Mouse (Mus musculus) testis, postnatal 10 days (tissue): Measurements from ENCODE around the gene Phactr1.
"Not testable (repeated sequence)": the region's sequence is repeated elsewhere in the genome, so short reads cannot be mapped to it uniquely, and the experiment has no call there.

Experiments used
- DNase-seq: peaks from one replicate; pipeline ENCODE4 v3.0.0; 2021; ENCODE audit warnings: low spot score

Phactr1 gene

GRCm38 (mm10) chr13:42927778-42928177, 247.4 kb downstream of the Phactr1 start:
- no peak for DNase-seq

GRCm38 (mm10) chr13:42929529-42930235, 249.3 kb downstream of the Phactr1 start:
- no peak for DNase-seq

DNA sequence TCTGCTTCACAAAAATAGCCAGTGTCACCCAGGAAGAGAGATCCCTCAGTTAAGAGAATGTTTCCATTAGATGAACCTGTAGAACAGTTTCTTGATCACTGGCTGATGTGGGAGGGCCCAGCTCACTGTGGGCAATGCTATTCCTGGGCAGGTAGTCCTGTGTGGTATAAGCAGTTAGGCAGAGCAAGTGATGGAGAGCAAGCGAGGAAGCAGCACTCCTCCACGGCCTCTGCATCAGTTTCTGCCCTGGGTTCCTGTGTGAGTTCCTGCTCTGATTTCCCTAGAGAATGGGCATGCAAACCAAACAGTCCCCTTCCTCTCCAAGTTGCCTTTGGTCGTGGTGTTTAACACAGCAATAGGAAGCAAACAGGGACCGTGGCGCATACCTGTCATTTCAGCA, 251.6 kb downstream of the Phactr1 start:
- no peak for DNase-seq

- DNase-seq, result no peak
These were observed 254.2 kb downstream of the Phactr1 start for GRCm38 (mm10) chr13:42934538-42935126.

DNA sequence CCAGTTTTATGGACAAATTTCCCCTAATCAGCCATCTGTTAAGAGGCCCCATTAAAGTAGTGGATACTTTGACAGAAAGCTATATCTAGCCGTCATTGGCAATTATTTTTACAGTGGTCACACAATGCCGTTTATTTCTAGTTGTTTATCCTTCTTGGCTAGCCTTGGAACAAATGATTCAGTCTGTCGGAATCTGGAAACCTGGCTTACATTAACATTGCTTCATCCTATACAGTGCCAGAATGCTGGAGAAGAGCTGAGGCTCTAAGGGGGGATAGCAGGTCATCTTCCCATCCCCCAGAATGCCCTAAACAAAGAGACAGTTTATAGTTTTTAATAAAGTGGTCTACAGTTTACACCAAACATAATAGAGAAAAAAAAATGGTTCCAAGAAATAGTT, 257.4 kb downstream of the Phactr1 start:
- DNase-seq, result no peak

DNA sequence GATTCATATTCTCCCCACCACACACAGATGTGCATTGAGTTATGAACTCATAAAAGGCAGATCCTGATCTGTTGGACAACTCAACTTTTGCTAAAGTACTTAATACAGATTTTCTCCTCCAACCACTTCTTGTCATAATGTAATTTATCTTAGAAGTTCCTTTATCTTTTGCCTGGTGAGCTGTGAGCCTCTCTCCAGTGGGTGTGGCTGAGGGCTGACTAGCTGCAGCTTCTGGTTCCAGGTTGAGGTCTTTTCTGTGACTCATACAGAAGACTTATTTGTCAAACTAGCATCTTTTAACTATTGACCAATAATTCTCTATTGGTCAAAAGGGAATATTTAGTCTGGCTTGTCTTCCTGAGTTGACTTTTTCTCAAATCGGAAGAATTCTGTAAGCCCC, 257.9 kb downstream of the Phactr1 start:
- no peak for DNase-seq

GRCm38 (mm10) chr13:42940271-42940670, 259.8 kb downstream of the Phactr1 start:
- DNase-seq, result no peak

DNA sequence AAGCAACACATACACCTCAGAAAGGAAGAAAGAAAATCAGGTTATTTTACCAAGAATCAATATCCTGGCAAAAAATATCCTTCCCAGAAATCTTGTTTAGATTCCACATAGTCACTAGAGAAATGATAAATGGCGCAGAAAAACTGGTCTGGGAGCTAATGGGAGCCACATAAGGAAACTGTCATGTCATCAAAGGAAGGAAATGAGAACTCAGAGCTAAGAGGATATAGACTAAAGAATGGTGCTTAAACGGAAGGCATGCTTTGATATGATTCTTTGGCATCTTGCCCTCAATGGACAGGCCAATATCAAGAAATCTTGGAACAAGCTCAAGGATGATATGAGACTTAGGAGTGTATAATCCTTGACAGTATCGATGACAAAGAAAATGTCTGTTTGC, 263.7 kb downstream of the Phactr1 start:
- DNase-seq, result no peak

DNA sequence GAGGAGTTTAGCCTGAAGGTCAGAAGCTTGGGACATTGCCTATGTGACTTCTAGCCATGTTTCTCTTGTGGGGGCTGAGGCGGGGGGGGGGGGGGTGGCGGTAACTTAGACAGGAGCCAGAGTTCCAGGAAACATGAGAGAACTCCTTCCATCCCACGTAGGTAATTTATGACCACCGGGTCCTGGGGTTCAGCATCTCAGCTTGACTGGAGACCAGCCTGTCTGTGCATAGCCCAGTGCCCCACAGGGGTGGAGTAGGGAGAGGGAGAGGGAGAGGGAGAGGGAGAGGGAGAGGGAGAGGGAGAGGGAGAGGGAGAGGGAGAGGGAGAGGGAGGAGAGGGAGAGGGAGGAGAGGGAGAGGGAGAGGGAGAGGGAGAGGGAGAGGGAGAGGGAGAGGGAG, 264.8 kb downstream of the Phactr1 start:
- DNase-seq, result not testable (repeated sequence)

GRCm38 (mm10) chr13:42948717-42949265, 268.4 kb downstream of the Phactr1 start:
- no peak for DNase-seq

DNA sequence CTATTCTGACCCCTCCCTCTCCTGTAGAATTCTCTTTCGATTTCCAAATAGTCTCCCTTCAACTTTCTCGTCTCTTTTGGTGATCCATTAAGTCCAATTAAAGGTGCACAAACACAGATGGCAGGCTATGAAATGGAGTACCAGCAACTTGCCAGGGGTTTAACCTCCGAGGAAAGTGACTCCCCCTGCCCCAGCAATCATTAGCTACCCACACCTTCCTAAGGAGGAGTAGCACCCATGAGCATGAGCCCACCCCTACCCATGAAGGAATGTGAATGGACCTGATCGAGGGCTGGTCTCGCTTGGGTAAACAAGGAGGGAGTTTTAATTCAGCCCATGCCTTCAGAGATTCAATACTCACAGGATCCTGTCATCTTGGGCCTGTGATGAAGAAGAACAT, 268.9 kb downstream of the Phactr1 start:
- DNase-seq, result no peak

- DNase-seq, result no peak
These were observed 269.6 kb downstream of the Phactr1 start for GRCm38 (mm10) chr13:42950056-42950455.

DNA sequence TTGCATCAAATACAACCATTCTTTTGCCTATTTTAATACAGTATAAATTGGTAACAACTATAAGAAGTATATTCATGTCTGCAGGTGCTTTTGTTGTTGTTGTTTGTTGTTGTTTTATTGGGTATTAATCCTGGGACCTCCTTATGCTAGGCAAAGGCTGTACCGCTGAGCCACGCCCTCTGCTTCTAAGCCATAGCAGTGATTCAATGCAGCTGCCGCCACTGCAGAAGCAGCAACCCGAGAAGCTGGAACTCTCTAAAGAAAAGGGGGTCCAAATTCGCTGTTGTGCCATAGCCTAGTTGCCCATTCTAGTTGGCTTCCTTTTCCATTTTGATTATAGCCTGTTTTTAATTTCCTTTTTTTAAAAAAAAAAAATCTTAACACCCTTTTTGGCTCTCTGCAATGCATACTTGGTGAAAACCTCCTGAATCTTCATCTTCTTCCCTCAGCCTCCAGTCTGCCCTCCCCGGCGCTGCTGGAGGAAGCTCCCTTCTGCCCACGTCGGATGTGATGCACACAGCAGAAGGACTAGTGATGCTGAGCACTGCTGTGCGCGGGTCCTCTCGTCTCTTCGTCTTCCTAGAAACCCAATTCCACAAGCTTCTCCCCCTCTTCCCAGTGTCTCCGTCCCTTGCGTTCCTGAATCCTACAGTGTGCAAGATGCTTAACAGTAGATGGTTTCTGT, 271.8 kb downstream of the Phactr1 start:
- DNase-seq, result no peak

DNA sequence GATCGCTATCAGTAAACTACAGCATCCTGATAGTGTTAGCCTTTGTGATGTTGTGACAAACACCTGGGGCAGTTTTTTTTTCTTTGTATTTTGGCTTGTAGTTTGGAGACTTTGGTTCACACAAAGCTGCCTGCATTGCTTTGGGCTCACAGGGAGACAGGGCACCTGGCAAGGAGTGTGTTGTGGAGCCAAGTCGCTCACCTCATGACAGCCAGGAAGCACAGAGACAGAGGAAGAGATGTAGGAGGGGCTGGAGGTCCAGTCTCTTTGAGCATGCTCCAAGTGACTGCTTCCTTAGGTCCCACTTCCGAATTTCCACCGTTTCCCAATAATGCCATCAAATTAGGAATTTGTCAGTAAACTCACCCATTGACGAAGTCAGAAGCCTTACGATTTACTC, 272.6 kb downstream of the Phactr1 start:
- DNase-seq, result no peak

DNA sequence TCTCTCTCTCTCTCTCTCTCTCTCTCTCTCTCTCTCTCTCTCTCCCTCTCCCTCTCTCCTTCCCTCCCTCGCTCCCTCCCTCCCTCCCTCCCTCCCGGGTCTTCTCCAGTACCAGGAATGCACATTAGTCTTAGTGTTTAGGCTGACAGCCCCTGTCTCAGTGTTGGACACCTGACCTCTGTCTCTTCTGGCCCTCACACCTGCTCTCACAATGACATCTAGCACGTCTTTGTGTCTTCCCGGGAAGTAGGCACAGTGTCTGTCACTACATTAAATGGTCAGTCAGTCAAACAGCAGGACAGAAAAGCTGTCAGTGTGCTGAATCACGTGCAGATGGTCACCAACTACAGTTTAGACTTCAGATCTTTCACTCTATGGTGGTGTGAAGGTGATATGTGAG, 273.7 kb downstream of the Phactr1 start:
- no peak for DNase-seq

- no peak for DNase-seq
These were observed 275.9 kb downstream of the Phactr1 start for GRCm38 (mm10) chr13:42956327-42956726.

DNA sequence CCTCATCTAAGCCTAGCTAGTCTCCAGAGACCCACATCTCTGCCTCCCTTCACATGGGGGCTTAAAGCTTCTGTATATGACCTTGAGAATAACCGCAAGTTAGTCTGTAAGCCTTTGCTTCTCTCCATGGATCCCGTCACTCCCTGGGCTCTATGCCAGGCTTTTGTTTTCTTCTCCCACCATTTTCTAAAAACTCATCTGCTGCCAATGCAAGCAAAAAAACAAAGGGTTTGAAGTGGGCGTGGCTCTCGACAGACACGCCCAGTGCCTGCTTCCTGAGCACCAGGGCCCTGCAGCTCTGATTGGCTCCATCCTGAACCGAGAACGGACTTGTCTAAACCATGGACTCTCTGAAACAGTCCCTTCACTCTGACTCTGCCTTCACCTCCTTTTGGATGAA, 277.4 kb downstream of the Phactr1 start:
- DNase-seq, result no peak

GRCm38 (mm10) chr13:42958867-42959266, 278.4 kb downstream of the Phactr1 start:
- DNase-seq, result no peak

- no peak for DNase-seq
These were observed 281.1 kb downstream of the Phactr1 start for GRCm38 (mm10) chr13:42961561-42961960.

DNA sequence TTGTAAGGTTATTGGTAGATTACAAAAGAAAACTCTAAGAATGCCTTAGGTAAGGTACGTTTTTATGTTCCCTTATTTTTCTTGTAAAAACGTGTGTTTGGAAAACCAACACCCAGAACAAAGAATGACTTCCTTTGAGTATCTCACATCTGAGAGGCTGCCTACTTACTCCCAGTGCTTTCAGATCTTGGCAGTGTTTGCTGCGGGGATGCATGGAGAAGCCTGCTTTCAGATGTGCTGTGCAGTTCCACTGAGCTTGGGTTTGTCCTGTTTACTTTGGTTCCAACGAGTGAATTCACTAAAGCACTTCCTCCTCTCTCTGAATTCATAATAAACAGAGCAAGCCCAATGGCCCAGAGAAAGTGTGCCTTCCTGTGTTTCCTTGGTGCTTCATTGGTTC, 288.1 kb downstream of the Phactr1 start:
- no peak for DNase-seq

DNA sequence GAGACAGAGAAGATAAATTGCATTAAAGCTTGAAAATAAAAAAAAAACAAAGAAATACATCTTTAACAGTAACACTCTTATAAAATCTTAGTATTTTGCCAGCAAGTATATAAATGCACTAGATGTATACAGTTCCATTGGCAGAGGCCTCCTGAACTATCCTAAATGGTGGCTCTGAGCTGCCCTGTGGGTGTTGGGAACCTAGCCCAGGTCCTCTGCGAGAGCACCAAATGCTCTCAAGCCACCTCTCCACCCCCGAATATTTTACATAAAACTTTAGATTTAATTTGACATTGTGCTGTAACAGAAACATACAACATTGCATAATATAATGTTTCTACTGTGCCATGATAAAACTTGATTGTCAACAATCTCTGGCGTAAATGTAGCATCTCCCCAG, 293.1 kb downstream of the Phactr1 start:
- no peak for DNase-seq

DNA sequence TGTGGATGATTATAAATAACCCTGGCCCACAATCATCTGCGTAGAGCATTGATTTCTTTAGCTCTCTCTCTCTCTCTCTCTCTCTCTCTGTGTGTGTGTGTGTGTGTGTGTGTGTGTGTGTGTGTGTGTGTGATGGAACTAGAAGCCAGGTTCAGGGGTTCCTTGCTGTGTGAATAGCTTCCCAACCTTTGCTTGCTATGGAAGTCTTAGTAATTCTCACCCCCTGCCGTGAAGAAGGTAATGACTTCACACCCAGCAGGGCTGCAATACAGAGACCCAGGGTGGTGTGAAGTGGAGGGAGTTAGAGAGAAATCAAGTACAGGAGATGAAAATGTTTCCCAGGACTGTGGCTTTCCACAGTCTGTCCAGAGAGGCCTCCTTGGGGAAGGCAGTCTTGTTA, 293.5 kb downstream of the Phactr1 start:
- no peak for DNase-seq

- DNase-seq, result no peak
These were observed 294.1 kb downstream of the Phactr1 start for GRCm38 (mm10) chr13:42974506-42974905.
